Mouse (Mus musculus) 3T3-L1 (cell line): Measurements from ENCODE around the gene Clcn5.

Source experiments
- DNase-seq: peaks from one replicate; pipeline ENCODE4 v3.0.0-alpha.2; 2015; ENCODE audit warnings: low read depth, low spot score

Gene Clcn5

GRCm38 (mm10) chrX:7197833-7198232 is 121.3 kb downstream of the Clcn5 start:
- DNase-seq, result no peak

- no peak for DNase-seq
Observed at GRCm38 (mm10) chrX:7190816-7191215, 128.3 kb downstream of the Clcn5 start.

GRCm38 (mm10) chrX:7188311-7188807 is 130.8 kb downstream of the Clcn5 start:
- peak; percentile 72 for DNase-seq

- peak; percentile 56 for DNase-seq
Observed at GRCm38 (mm10) chrX:7187455-7188310, 131.5 kb downstream of the Clcn5 start.

- DNase-seq, result no peak
Observed at GRCm38 (mm10) chrX:7170156-7170555, 149.0 kb downstream of the Clcn5 start.

- no peak for DNase-seq
Observed at GRCm38 (mm10) chrX:7168799-7169198, 150.4 kb downstream of the Clcn5 start.

GRCm38 (mm10) chrX:7157976-7158375 is 161.2 kb downstream of the Clcn5 start:
- no peak for DNase-seq

GRCm38 (mm10) chrX:7156026-7156732 is 163.0 kb downstream of the Clcn5 start:
- no peak for DNase-seq

GRCm38 (mm10) chrX:7150129-7150528 is 169.0 kb downstream of the Clcn5 start:
- DNase-seq, result no peak

- DNase-seq, result peak; percentile 61
Observed at GRCm38 (mm10) chrX:7146156-7146555, 173.0 kb downstream of the Clcn5 start.

- no peak for DNase-seq
Observed at GRCm38 (mm10) chrX:7121618-7122280, 197.4 kb downstream of the Clcn5 start.

- DNase-seq, result no peak
Observed at GRCm38 (mm10) chrX:7114885-7115284, 204.3 kb downstream of the Clcn5 start.
